Mouse (Mus musculus) gastrocnemius, postnatal 4 days (tissue): ENCODE measurements at regions not wholly inside any gene's neighbourhood (a gene's known extent, or its start where the extent isn't known, plus 50 kb on each side); places are given as distances from the start of the nearest gene placed in this dataset.

Experiments
- DNase-seq, 2 experiments: peaks; one replicate each; pipeline ENCODE4 v3.0.0; 2021 to 2022; ENCODE audit warnings: low spot score in 2 of 2, mixed read lengths in 2 of 2

DNA sequence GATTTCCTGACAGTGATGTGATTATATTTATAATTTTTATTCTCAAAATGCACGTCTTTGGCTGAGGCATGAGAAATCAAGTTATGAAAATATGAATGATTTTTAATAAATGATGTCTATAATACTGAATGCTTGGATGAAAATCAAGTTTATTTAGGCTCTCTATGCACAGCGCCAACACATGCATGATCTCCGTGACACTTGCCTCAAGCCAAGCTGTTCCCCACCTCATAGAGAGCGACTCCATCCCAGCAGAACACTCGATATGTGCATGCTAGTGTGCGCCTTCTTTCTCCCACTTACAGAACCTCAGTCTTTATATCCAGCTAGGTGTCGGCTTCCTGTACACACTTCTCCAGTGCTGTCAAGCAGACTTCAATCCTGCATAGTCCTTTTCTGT lies 139.8 kb upstream of the Gm9833 start:
- no peak for DNase-seq

DNA sequence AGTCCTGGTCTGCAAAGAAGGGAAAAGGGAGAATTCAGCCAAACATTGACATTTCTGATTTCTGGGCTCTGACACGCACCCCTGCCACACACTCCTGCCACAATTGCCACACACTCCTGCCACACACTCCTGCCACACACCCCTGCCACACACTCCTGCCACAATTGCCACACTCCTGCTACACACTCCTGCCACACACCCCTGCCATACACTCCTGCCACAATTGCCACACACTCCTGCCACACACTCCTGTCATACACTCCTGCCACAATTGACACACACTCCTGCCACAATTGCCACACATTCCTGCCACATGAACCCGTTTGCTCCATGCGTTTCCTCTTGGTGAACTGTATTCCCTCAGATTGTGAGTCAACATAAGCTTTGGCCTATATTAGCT lies 130.0 kb upstream of the Gm9833 start:
- no peak for DNase-seq

DNA sequence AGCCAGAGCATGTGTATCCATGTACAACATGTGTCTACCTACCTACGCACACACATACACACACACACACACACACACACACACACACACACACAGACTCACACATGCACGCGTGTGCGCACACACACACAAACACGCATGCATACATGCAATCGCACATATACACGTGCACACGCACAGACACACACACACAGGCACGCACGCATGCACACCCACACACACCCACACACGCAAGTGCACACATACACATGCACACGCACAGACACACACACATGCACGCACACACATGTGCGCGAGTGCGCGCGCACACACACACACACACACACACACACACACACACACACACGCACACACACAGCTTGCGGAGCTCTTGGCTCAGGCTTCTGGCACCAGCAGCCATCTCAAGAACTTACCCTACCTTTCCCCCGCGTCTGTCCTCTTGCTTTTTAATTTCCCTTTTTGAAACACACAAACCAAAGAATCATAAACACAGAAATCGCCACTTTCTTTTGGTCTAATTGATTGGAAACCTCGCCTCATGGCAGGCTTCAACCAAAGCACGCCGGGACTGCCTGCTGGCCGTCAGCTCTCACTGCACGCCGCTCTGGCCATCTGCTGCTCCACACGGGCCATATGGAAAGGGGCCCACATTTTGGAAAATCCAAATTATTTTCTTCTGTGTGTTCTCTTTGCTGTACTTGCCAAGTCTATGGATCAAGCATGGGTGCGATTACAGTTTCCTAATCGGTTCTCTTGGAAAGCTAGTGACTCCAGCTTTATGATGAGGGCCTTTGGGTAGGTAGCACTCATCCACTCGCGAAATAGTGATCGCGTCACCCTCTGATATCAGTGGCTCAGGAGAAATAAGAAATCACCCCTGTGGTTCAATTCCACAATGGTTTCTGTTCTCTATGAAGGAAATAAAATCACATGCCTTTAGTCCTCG lies 127.9 kb upstream of the Gm9833 start:
- peak in 1 of 2 experiments; percentile 2 for DNase-seq

DNA sequence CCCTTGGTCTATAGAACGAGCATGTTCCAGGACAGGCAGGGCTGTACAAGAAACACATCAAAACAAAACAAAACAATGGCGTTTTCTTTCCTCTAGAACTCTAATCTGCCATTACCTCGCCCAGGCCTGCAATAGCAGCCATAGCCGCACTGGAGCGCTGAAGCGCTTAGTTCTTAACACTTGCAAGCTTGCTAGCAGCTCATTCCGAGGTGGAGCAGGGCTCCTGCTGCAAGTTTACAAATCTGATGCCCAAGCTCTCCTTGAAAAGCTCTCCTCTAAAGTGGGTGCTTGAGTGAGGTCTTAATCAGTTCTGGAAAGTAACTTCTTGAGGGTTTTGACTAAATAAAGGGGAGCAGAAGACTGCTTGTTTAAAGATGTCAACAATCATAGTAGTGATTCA lies 127.2 kb upstream of the Gm9833 start:
- no peak for DNase-seq
